Mouse (Mus musculus) retina, adult 2 months (tissue): ENCODE data around the gene Wwox.

Experiments
- DNase-seq: peaks from one replicate; pipeline ENCODE4 v3.0.0-alpha.2; 2012; ENCODE audit warnings: low read depth, low spot score

Wwox gene

DNA sequence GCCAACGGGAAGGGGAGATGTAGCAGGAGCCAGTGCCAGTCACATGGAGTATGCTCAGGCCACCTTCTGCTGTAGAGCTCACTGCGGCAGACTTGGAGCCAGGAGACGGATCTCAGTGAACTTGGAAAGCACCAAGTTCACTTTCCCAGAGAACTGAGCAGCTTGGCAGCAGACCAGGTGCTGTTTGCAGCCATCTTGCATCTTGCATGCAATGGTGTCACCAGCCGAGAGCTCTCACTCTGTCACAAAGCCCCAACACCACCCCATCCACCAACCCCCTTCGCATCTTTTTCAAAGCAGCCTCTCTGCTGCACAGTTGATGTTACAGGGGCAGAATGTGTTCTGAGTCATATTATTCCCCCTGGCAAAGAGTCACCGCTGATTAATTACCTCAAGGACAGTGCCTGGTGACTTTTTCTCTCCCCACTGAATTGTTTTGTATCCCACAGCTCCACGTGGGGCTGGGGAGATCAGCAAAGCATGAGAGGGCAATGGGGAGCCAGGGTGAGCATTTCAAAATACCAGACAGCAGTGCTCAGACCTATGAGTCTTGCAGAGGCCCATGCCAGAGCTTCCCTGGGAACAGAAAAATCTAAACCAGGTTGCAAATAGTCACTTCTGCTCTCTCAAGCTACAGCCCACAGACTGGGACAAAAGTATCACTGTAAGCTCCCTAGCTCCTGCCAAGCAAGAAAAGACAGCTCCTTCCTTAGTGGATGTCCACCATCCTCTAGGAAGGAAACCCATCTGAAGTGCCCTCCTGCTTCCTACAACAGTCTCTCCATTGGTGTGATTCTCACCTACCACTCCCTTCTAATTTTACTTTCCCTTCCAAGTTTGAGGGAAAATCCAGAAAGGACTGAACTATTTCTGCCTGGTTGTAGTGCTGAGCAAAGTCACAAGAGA lies 642.1 kb downstream of the Wwox start:
- no peak for DNase-seq

DNA sequence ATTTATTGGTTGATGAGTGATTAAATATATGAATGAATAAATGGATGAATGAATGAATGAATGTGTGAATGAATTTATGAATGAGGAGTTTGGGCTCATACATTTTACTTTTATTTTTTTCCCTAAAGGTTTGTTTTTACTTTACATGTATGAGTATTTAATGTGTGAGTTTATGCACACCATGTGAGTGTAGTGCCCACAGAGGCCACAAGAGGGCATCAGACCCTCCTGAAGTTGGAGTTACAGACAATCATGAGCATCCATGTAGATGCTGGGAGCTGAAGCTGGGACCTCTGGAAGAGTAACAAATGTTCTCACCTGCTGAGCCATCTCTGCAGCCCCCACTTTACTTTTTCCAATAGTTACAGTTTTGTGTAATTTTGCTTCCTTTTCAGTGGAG lies 648.7 kb downstream of the Wwox start:
- no peak for DNase-seq

DNA sequence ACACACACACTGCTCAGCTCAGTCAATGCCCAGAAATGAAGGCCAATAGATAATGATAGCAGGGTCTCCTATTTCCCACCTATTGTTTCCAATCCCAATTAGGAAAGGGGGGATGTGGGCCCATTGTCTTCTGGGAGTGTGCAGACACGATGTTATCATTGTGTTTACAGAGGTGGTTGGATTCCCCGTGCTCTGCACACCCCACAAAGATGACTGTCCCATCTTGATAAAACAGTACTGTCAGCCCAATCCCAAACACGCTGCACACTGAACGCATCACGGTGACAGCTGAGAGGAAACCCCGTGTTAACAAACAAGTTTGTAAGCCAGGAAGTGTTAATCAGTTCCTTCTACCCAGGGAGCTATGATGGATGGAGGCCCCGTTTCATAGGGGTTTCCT lies 650.3 kb downstream of the Wwox start:
- no peak for DNase-seq

DNA sequence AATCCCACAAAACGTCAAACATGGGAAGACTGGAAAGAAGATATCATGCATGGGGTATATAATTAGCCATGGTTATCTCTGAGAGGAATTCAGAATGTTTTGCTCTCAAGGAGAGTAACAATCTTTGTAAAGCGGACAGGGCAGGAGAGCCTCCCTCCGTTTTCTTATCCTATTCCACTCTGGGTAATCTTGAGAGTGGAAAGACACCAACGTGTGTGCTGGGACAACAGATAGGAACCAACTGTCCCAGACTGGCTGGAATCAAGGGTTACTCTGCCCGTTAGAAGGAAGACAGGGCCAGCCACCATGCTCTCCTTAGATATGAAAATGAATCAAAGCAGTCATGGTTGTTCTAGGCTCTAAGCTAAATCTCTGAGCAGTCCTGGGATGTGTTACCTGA lies 650.7 kb downstream of the Wwox start:
- DNase-seq, result no peak

DNA sequence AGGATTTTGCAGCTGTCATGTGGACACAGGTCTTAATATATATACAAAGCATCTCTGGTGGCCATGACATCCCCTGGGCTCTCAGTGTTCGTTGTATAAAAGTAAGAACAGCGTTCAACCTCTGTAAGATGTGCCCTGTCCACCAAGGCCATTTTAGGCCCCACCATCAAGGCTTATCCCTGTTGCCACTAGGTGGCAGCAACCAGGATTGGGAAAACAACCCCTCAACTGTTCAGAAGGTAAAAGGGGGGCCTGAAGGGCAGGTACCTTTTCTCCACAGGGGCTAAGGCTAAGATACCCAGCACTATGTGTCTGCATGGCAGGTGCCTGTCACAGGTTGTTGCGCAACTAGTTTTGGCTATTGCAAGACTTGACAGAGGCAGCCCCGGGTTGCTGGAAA lies 656.1 kb downstream of the Wwox start:
- DNase-seq, result no peak

DNA sequence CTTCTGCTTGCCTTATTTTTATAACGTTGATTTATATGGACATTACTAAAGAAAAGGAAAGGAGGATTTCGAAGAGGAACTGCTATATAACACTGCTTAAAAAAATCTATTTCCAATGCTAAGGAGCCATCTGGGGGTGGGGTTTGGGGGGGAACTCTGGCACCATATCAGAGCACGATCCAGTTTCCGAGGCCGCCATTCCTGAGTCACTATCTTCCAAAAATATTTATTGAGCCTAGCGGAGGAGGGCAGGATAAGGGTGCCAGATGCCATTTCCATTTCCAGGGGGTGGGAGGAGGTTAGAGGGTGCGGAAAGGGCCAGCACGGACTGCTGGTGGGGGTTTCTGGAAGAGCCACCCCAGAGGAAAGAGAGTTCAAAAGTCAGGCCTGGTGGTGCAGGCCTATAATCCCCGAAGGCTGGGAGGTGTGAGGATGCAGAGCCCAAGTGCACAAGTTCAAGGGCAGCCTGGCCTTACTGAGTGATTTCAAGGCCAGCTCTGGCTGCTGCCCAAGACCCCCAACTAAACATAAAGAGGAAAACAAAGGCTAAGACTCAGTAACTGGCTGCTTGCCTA lies 658.6 kb downstream of the Wwox start:
- DNase-seq, result no peak

DNA sequence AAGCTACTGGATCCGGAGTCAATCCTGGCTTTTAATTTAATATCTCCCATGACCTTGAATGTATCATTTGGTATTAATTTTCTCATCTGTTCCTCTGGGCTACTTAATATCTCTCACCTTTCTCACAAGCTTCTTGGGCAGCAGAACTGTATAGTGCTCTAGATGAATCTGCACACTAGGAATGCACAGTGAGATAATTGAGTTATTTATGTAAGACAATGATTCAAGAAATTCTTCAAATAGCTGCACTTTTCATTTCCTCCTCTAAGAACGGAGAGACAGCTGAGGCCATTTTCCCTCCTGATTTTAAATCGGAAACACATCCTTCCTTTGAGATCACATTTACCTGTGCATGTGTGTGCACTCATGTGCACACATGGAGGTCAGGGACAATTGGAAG lies 669.9 kb downstream of the Wwox start:
- no peak for DNase-seq

DNA sequence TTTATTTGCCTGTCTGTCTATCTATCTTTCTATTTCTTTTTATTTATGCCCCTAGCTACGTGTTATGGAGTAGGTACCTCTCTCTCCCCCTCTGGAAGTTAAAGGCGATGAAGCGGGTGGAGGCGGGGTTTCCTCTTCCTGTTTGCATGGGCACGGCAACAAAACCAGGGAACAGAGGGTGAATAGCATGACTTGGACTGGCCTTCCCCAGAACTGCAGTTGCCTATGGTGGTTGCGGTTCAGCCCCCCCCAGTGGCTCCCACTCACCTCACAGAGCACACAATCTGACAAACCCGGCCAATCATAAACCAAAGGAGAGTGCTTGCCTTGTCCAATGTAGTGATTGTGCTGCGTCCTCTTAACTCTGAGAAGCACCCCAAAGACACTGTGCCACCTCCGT lies 671.0 kb downstream of the Wwox start:
- no peak for DNase-seq

DNA sequence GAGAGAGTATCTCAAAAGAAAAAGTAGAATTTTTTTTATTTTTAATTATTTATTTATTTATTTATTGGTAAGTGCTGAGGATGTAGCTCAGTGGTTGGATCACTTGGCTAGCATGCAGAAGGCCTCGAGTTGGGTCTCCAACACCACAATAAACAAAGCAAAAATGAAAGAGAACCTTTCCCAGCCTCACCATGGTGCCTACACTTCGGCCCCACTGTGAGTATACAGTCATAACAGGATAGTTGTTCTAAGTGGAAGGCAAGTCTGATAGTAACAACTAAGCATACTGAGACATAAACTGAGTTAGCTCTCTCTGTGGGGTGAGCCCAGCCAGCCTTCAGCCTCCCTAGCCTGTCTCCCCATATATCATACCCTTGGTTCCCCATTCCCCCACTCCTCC lies 672.6 kb downstream of the Wwox start:
- DNase-seq, result no peak

DNA sequence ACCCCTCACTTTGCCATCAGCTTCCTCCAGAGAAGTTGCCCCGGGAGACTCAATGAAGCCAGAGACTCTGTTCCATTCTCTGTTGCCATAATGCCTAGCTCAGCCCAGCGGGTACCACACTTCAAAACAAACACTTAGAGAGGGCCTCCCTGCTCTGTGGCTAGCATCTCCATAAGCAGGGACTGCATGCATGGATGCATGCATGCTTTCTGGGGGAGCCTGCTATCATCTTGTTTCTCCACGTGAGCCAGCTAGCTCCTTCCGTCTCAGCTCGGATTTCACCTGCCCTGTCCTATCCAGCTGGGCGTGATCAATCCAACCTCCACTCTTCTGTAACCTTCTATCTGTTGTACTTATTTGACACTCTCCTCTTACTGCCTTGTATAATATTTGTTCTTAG lies 675.0 kb downstream of the Wwox start:
- DNase-seq, result no peak

DNA sequence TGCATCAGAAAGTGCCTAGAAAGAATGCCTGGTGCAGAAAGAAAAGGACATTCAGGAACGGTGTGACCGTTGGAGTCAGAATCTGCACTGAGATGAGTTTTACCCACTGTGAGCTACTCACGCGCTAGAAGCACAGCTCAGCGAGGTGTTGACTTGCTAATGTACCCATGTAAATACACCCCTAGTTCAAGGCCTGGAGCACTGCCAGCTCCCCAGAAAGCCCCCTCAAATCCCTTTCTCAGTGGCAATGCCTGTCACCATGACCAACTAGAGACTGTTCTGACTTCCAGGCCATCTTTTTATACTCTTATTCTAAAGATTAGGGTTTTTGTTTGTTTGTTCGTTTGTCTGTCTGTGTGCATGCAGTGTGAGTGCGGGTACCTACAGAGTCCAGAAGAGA lies 686.6 kb downstream of the Wwox start:
- no peak for DNase-seq

DNA sequence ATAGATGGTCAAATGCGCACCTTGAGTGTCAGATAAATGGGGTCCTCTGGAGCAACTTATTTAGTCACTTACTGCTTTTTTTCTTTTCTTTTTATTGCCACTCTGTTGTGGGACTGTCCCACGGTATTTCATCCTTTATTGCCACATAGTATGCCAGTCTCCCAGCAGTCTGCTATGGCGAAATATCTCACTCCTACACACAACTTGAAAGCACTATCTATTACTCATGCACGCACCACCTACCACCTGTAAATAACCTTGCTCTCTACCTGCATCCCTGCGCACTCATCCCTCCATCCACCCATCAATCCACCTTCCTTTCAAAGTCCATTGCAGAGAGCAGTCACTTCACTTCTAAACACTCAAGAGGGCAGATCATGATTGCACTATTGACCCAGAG lies 687.2 kb downstream of the Wwox start:
- no peak for DNase-seq

DNA sequence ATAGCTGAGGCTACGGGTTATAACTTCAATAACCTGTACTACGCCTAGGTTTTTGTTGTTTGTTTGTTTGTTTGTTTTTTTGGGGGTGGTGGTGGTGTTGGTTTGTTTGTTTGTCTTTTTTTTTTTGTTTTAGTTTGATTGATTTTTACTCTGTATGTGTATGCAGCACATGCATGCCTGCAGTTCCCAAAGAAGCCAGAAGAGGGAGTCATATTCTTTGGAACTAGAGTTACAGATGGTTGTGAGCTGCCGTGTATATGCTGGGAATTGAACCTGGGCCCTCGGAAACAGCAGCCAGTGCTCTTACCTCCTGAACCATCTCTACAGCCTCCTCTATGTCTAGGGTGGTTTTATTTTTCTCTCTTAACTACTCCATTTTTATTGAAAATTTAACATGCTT lies 689.9 kb downstream of the Wwox start:
- no peak for DNase-seq

DNA sequence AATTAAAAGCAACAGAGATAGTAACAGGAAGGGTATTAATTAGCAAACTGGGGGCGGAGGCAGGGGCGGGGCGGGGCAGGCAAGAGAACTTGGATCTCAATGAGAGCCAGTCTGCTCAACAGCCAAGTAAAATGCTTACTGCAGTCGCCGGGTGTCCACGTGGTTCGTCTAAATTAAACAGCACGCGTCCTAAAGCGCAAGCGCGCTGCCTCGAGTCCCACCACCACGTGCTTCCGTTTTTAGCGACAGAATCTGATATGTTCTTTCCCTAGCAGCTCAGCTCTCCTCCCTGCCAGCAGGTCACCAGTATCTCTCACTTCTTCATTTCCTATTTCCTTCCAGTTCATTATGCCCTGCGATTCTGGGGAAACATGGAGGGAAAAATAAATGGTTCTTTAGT lies 693.7 kb downstream of the Wwox start:
- no peak for DNase-seq

DNA sequence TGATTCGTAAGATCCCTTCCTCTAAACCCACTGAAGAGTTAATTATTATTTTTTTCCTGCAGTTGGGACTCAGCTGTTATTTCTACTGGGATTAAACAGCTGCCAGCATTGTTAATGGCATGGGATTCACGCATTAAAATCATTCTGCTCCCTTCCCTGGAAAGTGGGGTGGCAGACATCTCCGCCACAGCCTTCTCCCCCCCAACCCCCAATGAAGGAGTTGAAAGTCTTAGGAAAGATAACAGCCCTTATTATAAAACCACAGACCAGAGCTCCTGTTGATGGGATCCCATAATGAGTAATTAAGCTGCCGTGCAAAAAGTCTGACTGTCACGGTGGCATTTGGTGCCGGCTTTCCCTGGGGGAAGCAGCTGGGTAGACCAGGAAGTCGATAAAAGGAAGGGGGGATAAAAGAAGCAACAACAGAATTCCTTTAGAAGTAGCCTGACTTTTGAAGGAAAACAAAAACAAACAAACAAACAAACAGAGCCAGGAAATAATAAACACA lies 694.3 kb downstream of the Wwox start:
- no peak for DNase-seq

DNA sequence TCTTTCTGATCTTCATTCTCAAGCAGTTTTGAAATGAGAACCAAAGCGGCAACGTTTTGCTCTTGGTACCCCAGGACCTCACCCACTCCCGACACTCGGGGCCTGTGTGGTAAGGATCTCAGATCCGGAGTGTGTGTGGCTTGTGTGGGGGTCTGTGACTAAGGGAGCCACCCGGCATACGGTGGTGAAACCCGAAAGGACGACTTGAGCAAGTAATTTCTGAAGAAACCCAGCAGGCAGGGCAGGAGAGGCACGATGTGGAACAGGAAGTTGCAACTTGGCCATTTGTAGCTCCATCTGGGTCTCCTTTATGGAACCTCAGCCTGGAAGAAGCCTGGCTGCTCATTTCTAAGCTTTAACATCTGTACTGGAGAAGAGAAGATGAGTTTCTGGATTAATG lies 697.4 kb downstream of the Wwox start:
- no peak for DNase-seq

DNA sequence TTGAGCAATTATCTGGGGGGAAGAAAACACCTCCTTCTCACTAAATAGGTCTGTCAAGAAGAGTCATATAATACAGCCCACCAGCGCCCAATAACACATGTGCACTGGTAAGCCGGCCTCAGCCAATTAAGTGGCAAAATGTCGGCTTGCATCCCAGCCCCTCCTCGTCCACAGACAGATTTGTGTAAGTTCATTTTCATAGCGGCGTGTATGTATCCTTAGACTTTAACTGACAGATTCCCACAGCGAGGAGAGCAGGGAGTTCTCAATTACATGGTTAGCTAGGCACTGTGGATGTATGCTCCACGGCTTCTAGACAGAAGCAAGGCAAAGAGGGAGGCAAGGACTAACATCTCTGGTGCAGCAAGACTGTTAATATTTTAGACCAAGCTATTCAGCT lies 702.2 kb downstream of the Wwox start:
- no peak for DNase-seq

DNA sequence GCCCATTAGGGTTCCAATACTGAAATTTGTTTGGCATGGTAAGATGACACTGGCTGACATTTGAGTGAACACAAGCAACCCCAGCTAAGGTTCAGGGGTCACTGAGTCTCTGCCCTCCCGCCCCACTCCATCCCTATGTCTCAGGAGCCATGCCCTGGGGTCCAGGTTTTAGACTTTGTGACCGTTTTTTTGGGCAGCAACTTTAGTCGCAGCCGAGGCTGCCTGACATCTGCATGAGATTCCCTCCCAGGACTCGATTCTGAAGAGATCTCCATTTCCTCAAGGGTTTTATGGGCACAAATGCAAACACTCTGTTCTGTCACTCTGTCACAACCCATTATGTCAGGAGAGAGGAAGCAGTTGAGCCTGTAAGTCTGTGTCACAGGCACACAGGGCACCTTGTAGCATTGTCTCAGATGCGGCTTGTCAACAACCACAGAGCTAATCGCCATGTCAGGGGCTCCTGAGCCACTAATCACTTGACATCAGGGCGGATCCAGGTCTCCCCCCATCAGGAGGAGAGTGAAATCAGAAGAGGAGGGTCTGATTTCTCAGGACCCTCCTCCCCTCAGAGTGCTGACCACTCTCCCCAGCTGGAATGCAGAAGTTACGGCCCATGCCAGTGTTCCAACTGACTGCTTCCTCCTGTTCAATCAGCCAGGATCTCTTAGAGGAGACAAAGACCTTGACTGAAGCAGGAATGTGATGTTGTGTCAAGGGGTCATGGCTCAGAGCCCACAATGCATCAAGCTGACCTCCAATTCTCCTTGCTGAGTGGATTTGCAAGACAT lies 704.3 kb downstream of the Wwox start:
- no peak for DNase-seq

DNA sequence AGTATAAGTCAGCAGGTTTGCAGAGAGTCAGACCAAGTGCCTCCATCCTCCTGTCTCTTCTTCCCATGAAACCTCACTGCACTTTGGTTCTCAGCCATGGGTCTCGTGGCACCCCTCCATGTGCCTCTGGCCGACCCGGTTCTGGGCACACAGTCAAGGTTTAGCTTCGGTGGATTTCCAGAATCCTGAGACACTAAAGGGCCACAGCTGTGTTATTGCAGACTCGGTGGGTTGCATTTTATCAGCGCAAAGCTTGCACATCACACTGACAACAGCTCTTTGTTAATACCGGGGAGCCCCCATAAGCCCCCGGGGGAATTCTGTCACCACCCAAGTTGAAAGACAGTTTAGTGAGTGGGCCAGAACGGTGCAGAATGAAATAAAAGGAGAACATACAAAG lies 707.6 kb downstream of the Wwox start:
- no peak for DNase-seq

DNA sequence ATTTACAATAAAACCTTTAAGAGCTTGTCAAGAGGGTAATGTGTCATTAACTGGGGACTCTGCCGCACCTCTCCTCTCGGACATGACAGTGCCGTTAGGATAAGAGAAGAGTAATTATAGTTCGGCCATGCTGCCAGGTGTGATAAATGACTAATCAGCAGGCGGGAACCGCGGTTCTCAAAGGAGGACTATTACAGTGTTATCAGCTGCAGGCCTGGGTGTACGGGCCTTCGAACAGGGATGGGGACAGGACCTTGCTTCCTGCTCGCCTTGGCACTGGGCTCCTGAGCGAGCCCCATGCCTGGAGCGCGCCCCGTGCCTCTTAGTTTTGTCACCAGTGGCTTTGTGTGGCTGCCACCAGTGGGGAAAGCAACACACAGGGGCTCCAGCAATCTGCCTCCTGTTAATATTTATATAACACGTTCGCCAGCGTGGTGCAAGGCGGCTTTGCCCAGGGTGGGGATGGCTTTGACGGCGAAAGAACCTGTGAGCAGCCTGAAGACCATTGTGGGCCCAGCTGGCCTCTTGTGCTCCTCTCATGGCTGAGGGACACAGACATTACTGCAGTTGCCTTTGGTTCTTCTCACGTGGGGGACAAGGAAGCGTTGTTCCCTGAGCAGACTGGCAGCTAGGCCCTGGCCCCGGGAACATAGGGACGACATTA lies 711.1 kb downstream of the Wwox start:
- DNase-seq, result no peak

DNA sequence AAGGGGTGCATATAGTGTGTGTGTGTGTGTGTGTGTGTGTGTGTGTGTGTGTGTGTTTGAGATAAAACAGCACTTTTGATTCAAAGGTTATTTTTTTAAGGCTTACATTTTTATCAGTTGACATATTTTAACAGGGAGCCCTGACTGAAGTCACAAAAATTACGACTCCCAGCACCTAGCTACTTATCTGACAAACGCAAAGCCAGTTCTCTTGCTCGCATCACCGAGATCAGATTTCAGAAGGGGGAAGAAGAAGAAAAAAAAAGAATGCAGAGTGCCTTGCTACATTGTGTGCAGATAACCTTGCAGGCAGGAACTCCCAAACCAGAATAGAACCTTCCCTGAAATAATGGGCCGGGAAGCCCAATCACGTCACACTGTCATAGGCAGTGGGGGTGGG lies 712.0 kb downstream of the Wwox start:
- no peak for DNase-seq

DNA sequence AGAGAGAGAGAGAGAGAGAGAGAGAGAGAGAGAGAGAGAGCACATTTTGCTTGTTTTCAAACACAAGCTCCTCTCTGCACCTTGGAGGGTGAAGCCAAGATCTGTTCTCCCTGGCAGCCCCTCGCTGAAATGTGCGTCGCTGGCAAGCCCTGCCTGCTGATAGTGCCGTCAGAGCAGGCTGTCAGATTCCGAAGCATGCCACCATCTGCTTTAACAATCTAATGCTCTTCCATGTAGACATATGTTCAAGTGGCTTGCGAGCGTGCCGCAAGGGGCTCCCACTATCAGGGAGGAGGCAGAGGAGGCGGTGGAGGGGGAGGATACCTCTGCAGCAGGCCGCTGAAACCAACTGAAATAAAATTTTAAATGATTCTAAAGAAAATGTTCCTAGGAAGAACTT lies 714.6 kb downstream of the Wwox start:
- no peak for DNase-seq
